Mouse (Mus musculus): Measurements from ENCODE around the gene Gm49358. TPM values are rescaled to one million over a fixed set of nuclear protein-coding genes. Genes with fewer than 3 reads are reported as not detected.

The Gm49358 gene
- total RNA-seq, 2 experiments from 2014 or later: 0.21 TPM; not detected in 1

DNA sequence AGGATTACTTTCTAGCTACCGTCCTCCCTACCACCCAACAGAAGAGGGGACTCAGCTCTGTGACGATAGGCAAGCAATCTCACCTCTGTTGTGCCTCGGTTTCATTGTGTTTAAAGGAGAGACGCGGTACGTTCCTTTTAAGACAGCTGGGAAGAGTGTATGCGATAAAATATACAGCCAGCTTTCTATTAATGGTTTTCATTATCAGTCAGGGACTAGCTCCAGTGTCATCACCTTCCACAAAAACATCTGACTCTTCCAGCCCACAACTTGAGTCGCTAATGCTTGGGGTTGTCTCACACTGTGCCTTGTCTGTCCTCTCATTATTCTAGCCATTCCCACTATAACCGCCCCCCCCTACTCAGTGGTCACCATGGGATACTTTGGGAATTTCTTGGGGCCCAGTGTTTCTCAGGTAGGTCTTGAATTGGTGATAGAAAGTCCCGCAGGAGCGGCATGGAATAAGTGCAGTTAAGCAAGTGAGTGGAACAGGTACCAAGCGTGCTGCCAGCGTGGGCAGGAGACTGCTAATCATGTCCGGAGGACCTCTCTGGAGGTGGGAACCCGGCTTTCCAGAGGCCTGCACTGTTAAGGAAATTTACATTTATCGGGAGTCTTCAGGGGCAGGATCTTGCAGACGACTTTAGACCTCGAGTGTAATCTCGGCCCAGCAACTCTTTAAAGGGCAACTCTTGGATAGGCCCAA is 14.0 kb downstream of the Gm49358 start:
- no peak for ATAC-seq (replicated peaks; ENCODE audit: poor library complexity)

GRCm38 (mm10) chr10:86778398-86779116 is 14.8 kb downstream of the Gm49358 start, which contains the start of gene Nt5dc3:
Gene Nt5dc3 (plus strand): TSS chr10:86779005.
- ATAC-seq (replicated peaks; ENCODE audit: poor library complexity): peak; percentile 82

DNA sequence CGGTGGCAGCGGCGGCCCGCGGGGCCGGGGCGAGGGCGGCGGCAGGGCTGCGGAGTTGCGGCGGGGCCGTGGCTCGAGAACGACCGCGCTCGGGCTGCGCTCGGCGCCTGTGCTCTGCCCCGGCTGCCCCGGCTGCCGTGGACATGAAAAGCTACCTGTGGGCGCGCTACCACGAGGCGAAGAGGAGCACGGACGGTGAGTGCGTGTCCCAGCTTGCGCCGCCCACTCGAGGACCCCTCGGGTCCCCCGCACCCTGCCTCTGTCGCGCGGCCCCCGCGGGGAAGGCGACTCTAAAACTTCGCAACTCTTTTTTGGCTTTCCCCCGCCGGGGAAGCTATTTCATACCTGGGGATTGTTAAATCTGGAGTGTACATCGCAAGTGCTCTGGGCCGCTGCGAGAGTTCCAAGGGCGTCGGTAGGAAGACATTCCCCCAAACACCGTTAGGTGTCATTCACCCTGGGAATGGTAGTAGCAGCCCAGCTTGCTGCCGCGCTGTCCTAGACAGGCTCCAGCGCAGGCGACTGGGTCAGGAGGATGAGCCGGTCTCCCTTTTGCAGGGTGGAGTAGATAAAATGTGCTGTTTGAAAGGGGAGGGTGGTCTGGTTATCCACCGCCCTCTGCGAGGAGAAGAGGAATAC is 15.5 kb downstream of the Gm49358 start:
- peak; percentile 23 for ATAC-seq (replicated peaks; ENCODE audit: poor library complexity)

DNA sequence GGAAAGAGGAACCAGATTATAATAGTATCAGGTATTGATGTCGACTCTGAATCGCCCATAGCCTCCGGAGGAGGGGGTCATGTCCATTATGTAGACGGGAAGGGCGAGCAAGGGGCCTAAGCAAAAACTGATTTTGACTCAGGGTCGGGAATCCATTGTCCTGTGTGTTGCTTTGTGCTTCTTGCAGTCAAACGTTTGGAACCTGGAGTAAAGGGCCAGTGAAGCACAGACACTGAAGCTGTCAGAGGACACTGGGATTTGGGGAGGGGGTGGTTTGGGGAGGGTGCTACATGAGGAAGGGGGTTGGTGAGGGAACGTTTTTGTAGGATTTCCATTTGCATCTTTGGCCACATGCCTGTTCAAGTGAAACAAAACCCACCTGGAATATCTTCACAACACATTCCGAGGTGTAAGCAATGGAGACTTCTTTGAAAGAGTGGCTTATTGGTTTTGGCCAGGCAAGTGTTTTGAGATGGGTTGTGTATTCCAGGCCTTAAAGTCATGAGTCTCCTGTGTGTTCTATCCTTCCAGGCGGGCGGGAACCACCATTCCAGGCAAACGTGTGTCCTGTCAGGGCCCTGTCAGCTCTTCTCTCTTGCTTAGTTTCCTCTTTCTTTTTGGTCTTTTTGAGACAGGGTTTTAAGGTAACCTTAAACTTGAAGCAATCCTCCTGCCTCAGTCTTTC is 16.2 kb downstream of the Gm49358 start:
- ATAC-seq (replicated peaks; ENCODE audit: poor library complexity): no peak

- no peak for ATAC-seq (replicated peaks; ENCODE audit: poor library complexity)
These were observed 17.9 kb downstream of the Gm49358 start for GRCm38 (mm10) chr10:86781641-86782040.

DNA sequence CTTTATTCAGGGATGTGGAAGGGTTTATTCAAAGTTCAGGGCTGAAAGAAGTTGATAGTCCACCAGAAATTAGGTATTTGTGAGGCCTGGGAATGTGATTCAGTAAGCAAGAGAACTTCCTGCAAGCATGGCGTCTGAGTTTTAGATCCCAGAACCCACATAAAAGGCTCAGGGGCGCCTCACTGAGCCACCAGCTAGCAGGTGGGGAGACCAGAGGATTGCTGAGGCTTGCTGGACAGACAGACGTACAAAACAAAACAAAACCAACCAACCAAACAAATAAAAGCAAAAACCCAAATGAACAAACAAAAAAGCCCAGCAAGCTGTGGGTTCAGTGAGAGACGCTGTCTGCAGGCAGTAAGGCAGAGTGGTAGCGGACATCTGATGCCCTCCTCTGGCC is 18.9 kb downstream of the Gm49358 start:
- no peak for ATAC-seq (replicated peaks; ENCODE audit: poor library complexity)

DNA sequence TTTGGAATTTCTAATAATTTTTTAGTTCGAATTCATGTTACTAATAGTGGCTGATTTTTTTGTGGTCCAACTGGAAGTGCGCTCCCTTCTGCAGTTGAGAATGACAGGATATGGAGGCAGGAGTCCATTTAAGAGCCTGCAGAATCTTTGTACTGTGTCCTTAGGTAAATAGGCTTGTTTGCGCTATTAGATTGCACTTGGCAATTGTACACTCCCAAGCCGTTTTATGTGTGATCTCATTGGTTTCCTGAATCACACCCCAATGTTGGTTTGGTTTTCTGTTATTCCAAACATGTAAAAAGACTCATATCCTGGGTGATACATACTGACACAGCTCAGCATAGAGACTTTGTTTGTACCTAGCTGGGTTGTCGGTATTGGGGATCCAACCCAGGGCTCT is 19.8 kb downstream of the Gm49358 start:
- no peak for ATAC-seq (replicated peaks; ENCODE audit: poor library complexity)

- no peak for ATAC-seq (replicated peaks; ENCODE audit: poor library complexity)
These were observed 20.4 kb downstream of the Gm49358 start for GRCm38 (mm10) chr10:86784126-86784675.

- no peak for ATAC-seq (replicated peaks; ENCODE audit: poor library complexity)
These were observed 21.6 kb downstream of the Gm49358 start for GRCm38 (mm10) chr10:86785396-86785795.

DNA sequence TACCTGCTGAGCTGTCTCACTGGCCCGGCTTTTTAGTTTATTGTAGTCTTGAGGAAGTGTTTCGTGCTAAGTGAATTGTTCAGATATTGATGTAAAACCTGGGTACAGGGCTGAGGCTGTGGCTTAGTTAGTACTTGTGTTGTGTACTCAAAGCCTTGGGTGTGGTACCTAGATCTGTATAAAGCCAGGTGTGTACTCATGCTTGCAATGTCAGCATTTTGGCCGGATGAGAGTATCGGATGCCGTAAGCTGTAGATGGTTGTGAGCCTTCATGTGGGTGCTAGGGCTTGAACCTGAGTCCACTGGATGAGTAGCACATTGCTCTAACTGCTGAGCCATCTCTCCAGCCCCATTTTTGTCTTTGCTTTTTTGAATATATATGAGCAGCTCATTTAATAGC is 22.3 kb downstream of the Gm49358 start:
- ATAC-seq (replicated peaks; ENCODE audit: poor library complexity): no peak

DNA sequence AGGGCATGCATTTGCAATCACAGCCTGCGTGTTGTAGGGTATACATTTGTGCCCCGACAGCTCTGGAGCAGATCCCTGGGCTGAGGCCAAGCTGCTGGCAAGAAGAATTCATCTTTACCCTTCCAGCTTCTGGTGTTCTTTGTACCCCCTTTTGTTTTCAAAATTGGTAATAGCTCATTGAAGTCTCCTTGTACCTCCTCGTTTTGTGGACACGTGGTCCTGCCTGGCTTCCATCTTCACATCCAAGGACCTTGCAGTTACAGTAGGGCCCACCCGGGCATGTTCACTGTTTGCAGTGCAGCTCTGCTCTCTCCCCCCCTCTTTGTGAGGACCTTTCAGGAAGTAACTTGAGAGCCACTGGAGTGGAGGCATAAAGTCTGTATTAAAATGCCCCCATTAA is 24.4 kb downstream of the Gm49358 start:
- no peak for ATAC-seq (replicated peaks; ENCODE audit: poor library complexity)

DNA sequence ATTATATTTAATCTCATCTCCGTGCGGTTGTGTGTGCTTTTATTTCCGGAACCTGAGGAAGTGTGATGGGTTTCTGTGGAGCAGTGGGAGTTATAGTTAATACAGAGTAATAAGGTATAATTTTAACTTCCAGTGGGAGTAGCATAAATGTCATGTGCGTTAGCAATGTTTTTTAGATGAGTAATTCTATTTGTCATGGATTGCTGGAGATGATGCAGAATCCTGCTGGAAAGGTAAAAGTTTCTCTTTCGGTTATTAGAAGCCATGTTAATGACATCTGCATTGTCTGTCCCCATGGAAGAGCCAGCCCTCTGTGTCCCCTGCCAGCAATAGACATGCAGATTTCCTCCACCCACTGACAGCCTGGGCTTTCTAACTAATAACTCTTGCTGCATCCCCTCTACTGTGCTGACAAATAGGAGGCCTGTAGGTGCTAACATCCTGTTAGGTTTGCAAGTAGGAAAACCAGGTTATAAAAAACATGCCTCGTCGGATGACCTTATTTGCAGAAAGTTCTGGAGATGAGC is 25.4 kb downstream of the Gm49358 start:
- no peak for ATAC-seq (replicated peaks; ENCODE audit: poor library complexity)

DNA sequence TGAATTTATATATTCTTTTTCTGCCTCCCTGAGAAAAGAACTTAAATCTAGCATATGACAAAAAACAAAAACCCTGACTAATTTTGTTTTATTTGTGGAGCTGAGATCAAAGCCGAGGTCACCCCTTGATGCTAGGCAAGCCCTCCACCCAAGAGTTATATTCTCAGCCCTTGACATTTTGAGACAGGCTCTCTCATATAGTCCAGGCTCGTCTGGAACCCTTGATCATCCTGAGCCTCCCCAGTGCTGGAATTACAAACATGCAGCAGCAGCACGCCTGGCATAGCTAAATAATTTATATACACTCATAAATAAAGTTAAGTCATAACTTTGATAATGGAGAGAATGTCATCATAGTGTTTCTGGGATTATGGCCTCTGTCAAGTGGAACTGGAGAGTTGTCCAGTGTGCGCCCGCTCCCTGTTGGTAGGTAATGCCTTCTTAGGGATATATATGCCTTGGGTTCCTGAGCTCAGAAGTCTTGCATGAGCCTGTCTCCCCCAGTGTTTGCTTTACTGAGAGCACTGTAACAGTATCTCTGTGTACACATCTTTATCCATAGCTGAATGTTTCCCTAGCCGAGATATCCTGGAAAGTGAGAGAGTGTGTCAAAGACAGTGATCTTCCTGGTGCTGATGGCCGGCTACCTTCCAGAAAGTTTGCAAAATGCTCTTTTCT is 27.9 kb downstream of the Gm49358 start:
- ATAC-seq (replicated peaks; ENCODE audit: poor library complexity): no peak

DNA sequence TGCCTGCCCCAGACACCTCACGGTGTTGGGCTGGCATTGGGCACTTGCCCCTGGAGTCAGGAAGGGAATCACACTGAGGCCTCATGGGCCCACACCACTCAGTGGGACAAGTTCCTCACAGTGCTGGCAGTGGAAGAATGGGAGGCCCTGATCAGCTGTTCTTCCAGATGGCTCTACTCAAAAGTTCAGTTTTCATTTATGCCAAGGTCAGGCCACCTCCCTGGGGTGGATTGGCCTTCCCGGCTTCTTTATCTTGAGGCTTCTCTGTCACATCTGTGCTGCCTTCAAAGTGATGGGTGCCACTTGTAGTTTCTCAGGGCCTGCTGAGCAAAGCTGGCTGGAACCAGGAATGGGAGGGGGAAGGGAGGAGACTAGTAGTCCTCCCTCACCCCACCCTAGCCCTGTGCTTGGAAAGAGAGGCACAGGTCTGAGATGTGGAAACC is 29.8 kb downstream of the Gm49358 start:
- ATAC-seq (replicated peaks; ENCODE audit: poor library complexity): peak; percentile 65

GRCm38 (mm10) chr10:86794196-86794595 is 30.4 kb downstream of the Gm49358 start:
- ATAC-seq (replicated peaks; ENCODE audit: poor library complexity): no peak

DNA sequence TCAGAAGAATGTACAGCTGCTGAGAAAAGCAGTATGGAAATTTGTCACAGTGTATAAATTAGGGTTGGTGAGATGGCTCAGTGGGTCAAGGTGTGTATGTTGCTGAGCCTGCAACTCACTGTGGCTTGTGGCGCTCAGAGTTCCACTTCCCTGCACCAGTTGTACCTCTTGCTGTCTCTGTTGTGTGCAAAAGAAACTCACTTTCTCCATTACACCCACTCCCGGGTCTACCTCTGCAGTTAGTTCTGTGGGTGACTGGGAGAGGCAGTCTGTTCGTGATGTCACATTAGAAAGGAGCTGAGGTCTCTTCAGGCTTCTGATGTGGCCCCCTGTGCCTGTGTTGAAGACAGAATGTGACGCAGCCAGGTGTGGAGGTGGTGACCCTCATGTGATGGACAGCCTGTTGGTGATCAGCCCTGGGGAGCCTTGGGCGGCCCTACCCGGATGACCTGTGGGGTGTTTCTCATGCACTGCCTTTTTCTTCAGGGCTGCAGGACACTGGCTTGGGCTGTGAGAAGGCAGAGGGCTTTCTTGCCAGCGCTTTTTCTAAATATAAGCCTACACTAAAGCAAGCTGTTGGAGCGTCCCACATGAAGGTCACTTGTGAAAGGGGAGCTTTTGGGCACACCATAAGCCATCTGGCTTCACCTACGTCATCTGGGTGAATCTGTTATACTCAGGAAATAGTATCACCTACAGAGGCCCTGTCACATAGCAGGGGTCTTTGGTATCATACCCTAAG is 31.2 kb downstream of the Gm49358 start:
- no peak for ATAC-seq (replicated peaks; ENCODE audit: poor library complexity)

- ATAC-seq (replicated peaks; ENCODE audit: poor library complexity): no peak
These were observed 32.4 kb downstream of the Gm49358 start for GRCm38 (mm10) chr10:86796073-86796741.

GRCm38 (mm10) chr10:86807362-86807761 is 43.6 kb downstream of the Gm49358 start:
- ATAC-seq (replicated peaks; ENCODE audit: poor library complexity): peak; percentile 63
